Mouse (Mus musculus) gastrocnemius, adult 18-20 months (tissue): Measurements from ENCODE around the gene Lifr. TPM values are rescaled to one million over a fixed set of nuclear protein-coding genes. Genes with fewer than 3 reads are reported as not detected.

Experiments used
- DNase-seq: peaks from one replicate; pipeline ENCODE4 v3.0.0; 2021; ENCODE audit warnings: low spot score
- total RNA-seq, 2 experiments: library from RNA; stranded (reverse); gene quantifications; 2 replicates each; pipeline ENCODE4 v1.2.3; 2021

Lifr gene
- total RNA-seq, 2 experiments from 2014 or later = 47.9 to 50.9 TPM

DNA sequence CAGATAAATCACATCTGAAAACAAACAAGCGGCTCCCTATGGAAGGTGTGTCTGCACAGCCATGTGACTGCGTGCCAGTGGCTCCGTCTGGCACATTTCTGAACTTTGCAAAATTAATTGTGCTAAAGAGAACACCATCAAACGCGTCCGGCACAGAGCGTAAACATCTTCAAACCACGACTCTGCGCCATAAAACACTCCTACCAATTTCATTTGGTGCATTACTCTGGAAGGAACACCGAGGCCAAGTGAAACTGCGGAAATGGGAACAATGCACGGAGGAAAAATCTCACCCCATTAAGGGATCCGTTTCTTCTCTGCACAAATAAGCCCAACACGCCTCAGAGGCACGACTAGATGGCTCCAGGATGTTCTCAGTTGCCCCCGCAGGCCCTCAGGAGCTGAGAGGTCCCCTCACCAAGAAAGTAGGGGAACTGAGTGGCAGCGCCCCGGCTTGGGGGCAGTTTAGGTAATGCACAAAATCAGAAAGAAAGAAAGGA lies 38.3 kb downstream of the Lifr start:
- DNase-seq = peak; percentile 43

DNA sequence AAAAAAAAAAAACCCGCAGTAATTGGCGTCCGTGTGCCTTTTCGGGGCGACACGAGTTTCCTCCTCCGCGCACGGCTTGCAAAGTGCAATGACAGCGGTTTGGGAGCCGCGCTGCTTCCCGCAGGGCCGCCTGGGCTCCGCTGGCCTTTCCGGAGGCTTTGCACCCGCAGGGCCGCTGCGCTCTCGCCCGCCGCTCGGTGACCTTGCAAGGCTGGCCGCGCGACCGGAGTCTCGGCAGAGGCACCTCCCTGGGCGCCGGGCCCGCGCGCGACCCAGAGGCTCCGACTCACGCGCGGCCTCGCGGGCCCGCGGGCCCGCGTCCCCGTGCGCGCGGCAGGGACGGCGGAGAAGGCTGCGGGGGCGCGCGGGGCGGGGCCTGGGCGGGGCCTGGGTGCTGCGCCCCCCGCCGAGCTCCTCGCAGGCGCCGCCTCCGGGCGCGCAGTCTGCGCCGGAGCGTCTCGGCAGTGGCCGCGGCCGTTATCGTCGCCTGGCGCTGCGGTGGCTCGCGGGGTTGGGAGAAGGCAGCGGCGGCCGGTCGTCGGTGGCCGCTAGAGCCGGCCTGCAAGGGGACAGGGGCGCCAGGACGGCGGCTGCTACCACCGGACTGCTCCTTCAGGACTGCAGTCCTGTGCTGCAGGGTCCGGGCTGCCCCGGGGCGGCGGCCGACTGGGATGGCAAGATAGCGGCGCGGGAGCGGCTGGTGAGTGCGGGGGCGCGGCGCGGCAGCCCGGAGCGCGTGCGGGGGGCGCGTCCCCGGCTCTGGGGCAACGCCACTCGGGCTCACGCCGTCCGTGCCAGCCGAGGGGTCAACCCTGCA lies 38.9 kb downstream of the Lifr start:
- DNase-seq = peak; percentile 89

DNA sequence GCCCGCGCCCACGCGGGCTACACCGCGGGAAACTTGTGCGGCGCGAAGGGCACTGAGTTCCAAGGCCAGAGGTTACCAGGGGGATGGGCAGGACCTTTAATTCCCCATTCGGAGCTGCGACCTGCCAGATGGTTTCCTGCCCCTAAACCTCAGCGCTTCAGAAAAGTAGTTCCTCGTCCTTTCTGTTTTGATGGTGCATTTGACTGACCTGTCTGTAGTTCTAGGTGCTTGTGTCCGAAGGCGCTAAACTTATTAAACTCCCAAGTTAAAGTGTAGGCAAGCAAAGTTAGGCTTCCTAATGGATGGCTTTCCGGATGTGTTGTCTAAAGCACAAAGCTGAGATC lies 39.5 kb downstream of the Lifr start:
- DNase-seq = peak; percentile 51

DNA sequence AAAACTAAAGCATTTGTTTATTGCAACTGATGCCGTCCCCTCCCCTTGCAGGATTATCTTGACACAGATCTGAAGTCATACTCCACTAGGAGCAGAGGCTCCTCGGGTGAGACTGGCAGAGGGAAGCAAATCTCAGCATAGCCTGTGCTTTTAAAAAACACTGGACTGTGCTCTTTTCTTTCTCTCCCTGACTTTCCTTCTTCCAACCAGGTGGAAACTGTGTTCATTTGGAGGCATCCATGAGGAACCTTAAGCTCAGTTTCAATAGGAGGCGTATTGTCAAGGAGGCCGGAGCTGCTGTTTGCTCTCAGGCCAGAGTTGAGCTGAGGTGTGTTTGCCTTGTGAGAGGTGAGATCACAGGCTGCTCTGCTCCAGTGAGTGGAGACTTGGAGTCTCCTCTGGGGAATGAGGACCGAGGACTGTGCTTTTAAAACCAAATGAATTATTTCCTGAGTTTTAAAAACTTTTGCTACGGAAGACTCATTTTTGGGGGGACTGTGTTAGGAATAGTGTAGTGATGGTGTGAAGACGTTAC lies 40.3 kb downstream of the Lifr start:
- DNase-seq = no peak

DNA sequence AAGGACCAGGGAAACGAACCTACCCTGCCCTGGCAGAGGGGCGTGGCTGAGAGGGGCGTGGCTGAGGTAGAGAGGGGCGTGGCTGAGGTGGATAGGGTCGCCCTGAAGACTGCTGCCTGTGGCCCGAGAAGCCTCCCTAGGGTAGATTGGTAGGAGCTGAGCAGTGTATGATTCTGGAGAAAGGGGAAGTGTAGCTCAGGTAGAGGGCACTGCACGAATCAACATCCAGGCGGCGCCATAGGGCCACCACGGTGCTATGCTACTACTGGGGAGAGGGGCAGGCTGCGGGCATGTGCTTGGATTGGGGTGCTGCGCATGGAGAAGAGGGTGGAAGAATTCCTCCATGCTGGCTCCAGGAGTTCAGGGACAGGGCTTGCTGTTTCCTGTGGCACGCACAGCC lies 42.3 kb downstream of the Lifr start:
- no peak for DNase-seq

DNA sequence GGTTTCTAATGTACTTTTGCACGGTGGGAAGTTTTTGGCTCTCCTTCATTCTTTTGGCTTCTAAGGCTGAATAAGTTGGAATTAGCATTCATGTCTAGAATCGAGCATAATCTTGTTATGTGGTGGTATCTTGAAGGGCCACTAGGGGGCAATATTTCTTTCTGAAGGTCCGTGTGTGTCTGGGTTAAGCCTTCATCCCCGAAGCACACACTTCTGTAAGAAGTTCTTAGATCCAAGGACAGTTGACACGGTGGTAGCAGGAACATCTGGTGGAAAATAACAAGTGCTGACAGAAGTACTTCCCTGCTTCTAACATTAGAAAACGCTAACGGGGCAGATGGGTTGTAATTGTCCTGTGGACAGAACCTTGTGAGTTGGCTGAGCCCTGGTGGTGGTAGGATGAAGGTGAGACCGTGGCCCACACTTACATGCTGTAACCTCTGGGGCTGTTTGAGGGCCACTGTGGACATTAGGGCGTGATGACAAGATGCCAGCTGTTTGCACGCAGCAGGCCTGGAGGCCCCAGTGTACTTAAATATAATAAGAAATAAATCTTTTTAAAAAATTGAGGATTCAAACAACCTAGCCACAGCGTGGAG lies 44.1 kb downstream of the Lifr start:
- peak; percentile 68 for DNase-seq

DNA sequence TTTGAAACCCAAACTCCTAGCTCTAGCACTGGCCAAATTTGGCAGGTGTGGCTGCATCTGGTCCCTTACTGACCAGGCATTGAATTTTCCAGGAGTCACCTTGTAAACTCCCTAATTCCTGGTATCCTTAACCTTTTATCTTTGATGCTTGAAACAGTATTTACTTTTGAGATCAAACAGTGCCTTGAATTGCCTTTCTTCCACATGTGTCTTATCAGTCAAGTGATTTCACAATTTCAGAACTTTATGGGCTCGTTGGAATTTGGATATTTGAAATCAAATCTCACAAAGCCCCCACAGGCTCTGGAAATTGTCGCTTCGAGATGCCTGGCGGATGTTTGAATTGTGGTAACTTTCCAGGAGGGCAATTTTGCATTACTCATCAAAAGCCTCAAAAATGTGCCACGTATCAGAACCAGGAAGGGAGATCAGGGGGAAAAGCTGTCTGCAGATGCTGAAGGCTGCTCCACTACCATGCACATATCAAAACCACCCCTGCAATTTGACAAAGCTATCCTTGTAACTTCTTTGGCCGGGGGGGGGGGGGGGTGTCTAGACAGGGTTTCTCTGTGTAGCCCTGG lies 45.7 kb downstream of the Lifr start:
- no peak for DNase-seq

DNA sequence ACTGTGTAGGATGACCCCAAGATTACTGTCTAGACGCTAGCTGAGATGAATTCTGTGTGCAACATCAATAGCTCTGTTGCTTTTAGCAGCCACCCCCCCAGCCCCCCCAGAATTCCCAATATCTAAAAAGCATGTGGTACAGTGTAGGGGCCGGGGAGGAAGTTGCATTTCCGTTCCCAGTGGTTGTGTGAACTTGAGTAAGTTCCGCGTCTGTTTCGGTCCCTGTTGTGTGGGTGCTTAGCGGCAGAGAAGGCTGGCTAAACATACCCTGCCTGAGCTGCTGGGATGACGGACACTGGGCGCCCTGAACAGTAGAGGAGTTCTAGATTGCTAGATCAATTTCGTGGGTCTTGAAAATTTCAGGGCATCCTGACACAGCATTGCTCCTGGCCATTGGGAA lies 46.5 kb downstream of the Lifr start:
- DNase-seq = no peak

DNA sequence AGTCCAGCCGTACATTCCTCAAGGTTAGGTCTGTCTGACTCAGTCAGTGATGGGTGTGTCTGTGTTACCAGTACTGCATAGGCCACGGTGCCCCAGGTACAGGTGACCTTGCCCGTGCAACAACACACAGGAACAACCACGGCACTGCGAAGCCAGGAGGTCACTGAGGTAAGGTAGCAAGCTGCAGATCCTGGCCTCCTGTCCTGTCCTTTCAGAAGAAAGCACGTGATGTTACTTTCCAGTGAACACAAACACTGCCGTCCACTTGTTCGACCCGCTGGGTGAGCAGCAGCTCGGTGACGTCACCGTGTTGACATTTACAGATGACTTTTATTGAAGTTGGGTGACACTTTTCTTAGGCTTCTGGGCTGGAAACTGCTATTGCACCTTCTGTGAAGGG lies 47.2 kb downstream of the Lifr start:
- DNase-seq = no peak

DNA sequence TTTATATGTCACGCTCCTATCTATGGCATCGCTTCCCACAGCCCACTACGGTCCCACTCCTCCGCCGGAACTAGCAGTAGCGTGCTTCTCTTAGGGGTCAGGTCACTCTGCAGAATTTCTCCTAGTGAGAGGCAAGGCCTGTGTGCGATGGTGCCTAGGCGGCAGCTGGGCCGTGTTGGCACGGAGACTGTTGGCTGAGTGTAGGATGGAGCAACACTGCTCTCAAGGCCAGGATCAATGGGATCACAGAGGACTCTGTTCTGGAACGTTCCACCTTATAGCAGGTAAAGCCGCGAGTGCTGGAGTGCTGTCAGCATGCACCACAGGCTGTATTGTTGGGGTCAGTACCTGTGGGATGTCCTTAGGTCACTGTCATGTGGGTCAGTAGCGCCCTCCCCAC lies 48.1 kb downstream of the Lifr start:
- DNase-seq = no peak

DNA sequence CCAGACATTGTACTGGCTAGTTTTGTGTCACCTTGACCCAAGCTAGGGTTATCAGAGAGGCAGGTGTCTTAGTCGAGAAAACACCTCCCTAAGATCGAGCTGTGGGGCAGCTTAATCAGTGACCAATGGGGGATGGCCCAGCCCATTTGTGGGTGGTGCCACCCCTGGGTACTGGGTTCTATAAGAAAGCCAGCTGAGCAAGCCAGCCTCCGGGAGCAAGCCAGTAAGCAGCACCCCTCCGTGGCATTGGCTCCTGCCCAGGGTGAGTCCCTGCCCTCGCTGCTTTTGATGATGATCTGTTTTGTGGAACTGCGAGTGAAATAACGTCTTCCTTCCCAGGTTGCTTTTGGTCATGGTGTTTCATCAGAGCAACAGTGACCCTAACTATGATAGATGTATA lies 49.9 kb downstream of the Lifr start:
- no peak for DNase-seq

DNA sequence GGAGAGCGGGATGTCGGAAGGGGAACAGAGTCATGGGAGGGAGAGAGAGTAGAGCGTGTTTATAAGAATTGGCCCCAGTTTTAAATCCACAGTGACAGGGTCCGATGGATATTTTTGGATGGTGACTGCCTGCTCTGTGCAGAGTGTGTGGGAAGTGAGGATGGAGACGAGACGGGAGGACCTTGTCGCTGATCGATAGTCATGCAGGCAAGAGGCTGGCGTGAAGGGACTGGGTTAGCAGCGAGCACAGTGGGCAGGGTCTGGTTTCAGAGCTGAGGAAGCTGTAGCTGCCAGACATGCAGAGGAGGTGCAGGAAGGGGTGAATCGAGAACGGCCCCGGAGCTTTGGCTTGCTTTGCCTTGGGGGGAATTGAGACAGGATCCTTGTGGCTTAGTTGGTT lies 50.8 kb downstream of the Lifr start:
- DNase-seq = no peak

DNA sequence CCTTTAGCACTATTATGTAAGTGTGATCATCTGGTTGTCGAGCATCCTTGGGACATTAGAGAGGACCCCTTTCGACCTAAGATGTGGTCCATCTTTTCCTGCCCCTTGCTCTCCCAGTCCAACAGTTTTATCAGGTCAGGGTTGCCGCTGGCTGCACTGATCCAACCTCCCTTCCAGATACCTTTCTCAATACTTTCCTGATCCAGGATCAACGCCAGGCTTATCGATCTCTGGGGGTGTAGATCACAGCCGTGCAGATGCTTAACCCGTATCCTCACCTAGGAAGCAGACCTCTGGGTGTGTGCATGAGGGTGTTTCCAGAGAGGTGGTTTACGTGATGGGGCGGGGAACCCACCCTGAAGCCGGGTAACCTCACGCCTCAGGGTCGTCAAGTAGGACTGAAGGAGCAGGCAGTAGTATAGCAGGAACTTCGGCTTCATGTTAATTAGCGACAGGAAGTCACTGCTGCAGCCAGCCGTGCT lies 53.3 kb downstream of the Lifr start:
- DNase-seq = no peak

DNA sequence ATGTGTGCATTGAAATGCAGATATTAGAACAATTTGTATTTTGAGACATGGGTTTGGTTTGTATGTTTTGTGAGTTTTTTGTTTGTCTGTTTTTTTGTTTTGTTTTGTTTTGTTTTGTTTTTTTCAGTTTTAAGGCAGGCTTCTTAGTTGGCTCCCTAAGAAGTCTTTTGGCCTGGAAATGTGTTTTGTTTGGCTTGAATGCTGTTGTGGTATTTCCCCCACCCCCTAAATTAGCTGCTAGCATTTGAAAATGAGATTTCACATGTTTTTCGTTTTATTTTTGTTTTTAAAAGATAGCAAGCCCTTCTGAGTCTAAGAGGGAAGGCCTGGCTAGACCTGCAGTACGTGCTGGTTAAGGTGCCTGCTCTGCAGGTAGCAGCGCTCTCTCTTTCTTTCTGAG lies 54.1 kb downstream of the Lifr start:
- DNase-seq = no peak

DNA sequence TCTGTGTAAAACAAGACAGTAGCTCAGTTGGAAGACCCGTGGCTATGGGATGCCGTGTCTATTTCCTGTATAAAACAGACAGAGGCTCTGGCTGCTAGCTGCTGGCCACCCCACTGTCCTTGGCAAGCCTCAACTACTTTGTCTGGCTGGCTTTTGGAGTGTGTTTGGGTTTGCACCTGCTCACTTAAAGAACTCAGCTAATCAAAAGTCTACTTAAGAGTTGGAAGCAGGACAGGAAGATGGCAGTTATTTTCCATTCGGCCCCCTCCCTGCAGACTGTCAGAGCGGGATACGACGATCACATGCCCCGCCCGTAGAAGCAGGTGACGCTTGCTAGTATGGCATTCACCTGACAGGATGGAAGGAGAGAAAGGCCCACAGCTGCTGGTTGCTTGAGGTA lies 54.5 kb downstream of the Lifr start:
- peak; percentile 48 for DNase-seq

DNA sequence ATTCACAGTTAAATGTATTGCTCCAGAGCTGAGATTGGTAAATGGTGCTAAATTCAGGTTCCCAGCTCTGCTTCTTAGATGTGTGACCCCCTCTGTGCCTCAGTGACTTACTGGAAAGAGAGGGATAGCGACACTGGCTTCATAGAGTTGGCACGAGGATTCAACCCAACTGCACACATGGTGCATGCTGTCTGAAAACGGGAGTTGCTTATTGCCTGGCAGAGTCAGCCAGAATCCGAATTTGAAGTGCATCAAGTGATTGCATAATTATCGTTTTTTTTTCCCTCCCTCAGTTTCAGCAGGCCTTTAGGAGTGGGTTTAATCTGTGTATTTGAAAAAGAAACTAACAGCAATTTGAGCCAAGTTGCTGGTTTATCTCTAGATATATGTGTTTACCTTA lies 55.1 kb downstream of the Lifr start:
- DNase-seq = no peak

DNA sequence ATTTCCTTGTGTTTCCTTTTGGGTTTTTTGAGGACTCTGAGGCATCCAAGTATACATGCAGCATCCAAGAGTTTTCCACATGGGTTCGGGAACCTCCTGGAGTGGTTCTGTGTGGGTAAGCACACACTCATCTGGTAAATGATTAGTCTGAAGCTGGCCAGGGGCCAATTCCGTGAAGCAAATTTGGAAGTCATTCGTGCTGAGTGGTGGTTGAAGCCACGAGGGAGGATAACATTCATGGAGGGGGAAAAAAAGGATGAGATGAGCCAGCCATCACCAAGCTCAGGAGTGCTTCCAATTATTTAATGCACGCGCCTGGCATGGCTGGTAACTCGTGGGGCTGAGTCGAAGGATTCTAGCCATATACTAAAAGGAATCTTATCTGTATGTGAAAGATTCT lies 56.1 kb downstream of the Lifr start:
- no peak for DNase-seq

DNA sequence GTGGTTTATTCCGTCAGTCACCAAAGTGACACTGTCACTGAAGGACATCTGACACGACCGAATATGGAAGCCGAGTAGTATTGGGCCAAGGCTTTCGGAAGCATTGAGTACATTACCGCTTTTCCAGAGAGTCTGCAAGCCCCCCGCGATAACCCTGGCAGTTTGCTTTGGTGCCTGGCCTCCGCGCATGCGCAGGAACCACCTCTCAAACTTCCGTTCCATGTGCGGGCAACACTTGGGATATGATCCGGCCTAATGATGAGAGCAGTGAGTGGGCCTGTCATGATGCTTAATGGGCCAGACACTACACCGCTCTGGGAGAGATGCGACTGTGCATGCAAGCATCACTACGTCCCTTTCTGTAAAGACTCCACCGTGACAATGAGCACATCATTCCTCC lies 59.4 kb downstream of the Lifr start:
- DNase-seq = no peak

DNA sequence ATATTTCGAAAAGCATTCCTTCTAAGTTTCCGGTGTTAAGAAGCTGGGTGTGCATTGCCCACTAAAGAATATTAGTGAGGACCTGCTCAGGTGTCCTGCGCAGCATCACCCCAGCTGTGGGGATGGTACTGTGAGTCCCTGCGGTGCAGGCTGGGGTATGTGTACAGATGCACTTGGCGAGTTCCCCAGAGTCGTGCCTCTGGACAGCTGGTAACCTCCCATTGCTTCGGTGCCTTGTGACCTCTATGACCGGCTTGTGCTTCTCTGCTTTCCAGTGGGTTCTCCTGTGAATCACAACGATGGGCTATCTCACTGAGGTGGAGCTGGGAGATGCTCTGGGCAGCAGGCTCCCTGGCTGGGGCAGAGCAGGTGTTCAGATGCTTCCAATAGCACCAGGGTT lies 60.2 kb downstream of the Lifr start:
- peak; percentile 60 for DNase-seq

DNA sequence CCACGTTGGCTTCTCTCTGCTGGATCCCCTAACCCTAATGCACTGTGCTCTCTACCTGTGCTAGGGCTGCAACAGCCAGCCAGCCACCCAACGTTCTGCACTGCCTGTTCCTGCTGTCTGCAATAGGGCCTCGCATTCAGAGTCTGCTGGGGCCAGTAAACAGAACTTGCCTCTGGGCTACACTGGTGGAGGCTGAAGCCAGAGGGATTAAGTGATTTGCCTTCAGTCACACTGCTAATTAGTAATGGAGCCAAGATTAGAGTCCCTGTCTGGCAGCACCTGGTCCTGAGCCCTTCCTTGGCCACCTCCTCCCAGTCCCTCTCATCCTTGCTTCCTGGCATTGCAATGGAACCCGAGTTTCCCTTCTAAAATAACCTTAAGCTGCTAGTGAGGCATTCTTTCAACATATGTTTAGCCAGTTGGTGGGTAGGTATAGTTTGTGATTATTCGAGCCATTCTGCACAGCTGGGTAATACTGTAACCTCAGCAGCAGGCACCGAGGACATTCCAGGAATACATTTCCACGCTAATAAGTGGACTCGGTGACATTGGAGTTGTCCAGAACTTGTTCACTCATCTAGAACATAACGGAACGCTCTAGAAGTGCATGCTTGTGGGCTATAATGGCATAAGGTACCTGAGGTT lies 61.8 kb downstream of the Lifr start:
- DNase-seq = no peak

DNA sequence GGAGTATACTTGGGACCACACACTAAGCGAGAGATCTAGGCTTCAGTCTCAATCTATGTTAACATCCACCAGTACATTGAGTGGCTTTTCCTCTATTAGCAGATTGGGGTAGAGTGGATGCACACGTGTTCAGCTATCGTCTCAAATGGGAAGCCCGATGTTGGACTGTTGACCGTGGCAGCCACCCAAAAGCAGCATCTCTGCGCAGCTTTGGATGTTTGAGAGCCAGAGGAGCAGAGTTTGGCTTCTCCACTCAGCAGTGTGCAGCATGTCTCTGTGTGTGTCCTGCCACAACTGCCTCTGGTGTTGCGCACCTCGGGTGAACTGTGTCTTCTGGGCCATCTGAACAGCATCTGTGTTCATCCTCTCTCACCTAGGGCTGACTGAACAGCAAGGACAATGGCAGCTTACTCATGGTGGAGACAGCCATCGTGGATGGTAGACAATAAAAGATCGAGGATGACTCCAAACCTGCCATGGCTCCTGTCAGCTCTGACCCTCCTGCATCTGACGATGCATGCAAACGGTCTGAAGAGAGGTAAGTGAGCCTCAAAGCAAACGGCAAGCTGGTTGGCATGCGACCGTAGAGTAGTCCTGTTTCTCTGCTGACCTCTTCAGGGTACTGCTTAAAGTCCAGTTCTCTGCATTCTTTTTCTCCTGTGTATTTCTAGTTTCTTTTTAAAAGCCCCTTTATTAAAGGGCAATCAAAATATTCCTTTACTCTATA lies 63.8 kb downstream of the Lifr start:
- no peak for DNase-seq
